Mouse (Mus musculus): Measurements from ENCODE around the gene Rab5b. TPM values are rescaled to one million over a fixed set of nuclear protein-coding genes. Genes with fewer than 3 reads are reported as not detected.
"Not testable (repeated sequence)": the region's sequence is repeated elsewhere in the genome, so short reads cannot be mapped to it uniquely, and the experiment has no call there.

Rab5b gene
- polyA plus RNA-seq, 1 experiment: 11.0 TPM

DNA sequence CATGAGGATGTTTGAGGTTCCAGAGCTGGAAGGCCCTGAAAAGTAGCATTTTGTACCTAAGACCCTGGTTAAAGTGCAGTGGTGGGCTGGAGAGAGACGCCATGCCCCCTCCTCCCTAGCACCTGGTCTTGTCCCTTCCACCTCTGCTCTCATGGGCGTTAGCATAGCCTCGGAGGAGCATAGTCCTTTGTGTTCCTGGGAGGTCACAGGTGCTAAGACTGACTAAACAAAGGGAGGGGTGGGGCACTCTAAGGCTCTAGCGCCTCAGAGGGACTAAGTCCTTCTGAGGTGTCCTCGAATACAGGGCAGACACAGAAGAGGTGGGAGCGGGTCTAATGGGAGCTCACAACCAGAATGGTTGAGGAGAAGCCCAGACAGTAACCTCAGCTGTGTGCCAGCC, 64.5 kb downstream of the Rab5b start:
- Histone ChIP-seq H3K9me3 (no peaks in the 10 kb centered on the region), H3K36me3 (replicated peaks; ENCODE audit: low read length) (no peaks in the 10 kb centered on the region), H3K27me3 (replicated peaks) (peaks cover 37% of the 10 kb centered on the region), H3K4me1 (peaks cover 14% of the 10 kb centered on the region), H3K4me3 (replicated peaks) (no peak overlapping the region)
- no peak for TF ChIP-seq GATA1 (IDR thresholded peaks at IDR 0.05; ENCODE audit: borderline replicate concordance, low read length)
- TF ChIP-seq FLI1 (IDR thresholded peaks at IDR 0.05; ENCODE audit: low read length): no peak

DNA sequence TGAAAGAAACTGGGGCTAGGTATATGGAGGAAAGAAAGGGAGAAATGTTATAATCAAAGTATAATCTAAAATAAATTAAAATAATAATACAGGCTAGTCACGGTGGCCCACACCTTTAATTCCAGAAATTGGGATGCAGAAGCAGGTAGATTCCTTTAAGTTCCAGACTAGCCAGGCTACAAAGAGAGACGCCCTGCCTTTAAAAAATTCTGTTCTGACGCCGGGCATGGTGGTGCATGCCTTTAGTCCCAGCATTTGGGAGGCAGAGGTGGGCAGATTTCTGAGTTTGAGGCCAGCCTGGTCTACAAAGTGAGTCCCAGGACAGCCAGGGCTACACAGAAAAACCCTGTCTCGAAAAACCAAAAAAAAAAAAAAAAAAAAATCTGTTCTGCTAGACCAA, 65.8 kb downstream of the Rab5b start:
- H3K4me1 ChIP-seq: peaks cover 17% of the 10 kb centered on the region
- H3K27me3 ChIP-seq (replicated peaks): peaks cover 25% of the 10 kb centered on the region
- not testable (repeated sequence) for H3K36me3 ChIP-seq (replicated peaks; ENCODE audit: low read length); H3K4me3 ChIP-seq (replicated peaks); H3K9me3 ChIP-seq

DNA sequence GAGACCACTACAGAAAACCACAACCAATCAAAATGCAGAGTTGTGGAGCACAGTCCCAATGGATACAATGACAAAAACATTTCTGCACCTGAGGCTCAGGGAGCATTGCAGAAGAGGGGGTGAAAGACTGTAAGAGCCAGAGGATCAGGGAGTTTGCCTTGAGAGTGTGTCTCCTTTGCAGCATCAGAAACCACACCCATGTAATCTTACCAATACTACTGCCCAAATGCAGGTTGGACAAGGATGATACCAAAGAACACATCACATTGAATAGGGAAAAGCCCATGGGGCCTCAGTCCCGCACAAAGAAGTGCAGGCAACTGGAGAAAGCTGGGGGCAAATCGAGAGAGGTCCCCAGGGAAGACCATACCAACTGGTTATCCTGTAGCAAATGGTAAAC, 66.3 kb downstream of the Rab5b start:
- H3K4me1 ChIP-seq: peaks cover 22% of the 10 kb centered on the region
- no peaks in the 10 kb centered on the region for H3K9me3 ChIP-seq
- H3K4me3 ChIP-seq (replicated peaks): no peak overlapping the region
- H3K27me3 ChIP-seq (replicated peaks): peaks cover 23% of the 10 kb centered on the region
- TF ChIP-seq FLI1 (IDR thresholded peaks at IDR 0.05; ENCODE audit: low read length) (no peak), GATA1 (IDR thresholded peaks at IDR 0.05; ENCODE audit: borderline replicate concordance, low read length) (no peak)
- H3K36me3 ChIP-seq (replicated peaks; ENCODE audit: low read length): peaks cover 8% of the 10 kb centered on the region

DNA sequence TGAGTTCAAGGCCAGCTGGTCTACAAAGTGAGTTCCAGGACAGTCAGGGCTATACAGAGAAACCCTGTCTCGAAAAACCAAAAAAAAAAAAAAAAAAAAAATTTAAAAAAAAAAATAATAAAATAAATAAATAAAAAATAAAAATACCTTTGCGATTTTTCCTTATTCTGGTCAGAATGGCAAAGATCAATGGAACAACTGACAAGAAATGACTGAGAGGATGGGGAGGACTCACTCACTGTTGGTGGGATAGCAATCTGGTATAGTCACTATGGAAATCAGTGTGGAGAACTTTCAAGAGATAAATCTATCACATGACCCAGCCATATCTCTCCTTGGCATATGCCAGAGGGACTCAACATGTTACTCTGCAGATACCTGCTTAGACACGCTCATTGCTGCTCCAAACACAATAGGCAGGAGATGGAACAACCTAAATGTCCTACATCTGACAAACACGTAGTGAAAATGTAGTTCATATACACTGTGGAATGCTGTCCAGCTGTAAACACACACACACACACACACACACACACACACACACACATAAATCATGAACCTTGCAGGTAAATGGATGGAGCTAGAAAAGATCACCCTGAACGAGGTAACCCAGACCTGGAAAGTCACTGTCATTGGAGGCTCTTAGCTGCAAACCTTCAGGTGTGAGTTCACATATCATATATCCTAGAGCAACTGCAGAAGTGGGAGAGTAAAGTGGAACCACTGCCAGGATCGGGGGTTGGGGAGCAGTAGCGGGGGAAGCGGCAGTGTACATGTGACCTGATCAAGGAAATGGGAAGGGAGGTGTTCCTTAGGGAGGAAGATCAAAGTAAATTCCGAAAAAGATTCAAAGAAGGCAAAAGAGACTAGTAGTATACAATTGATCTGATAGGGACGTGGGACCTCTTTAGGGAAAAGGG, 68.4 kb downstream of the Rab5b start:
- Histone ChIP-seq H3K27me3 (replicated peaks) (peaks cover 9% of the 10 kb centered on the region), H3K9me3 (no peaks in the 10 kb centered on the region), H3K4me3 (replicated peaks) (no peak overlapping the region), H3K36me3 (replicated peaks; ENCODE audit: low read length) (peaks cover 25% of the 10 kb centered on the region), H3K4me1 (peaks cover 22% of the 10 kb centered on the region)
- no peak for TF ChIP-seq GATA1 (IDR thresholded peaks at IDR 0.05; ENCODE audit: borderline replicate concordance, low read length)
- no peak for TF ChIP-seq FLI1 (IDR thresholded peaks at IDR 0.05; ENCODE audit: low read length)

Other genes starting within 250 kb of the Rab5b start
- 86.7 and 138 TPM in 2 replicates for gene Smarcc2, start 237.0 kb downstream of the Rab5b start, polyA plus RNA-seq (2012; ENCODE audit: insufficient read depth, low replicate concordance)
- 175 and 2,406 TPM in 2 replicates for gene Myl6, start 202.1 kb downstream of the Rab5b start, polyA plus RNA-seq (2012; ENCODE audit: insufficient read depth, low replicate concordance)
- gene Myl6b, start 197.6 kb downstream of the Rab5b start, polyA plus RNA-seq (2012; ENCODE audit: insufficient read depth, low replicate concordance): 9.5 and 15.9 TPM in 2 replicates
- 48.5 and 62.5 TPM in 2 replicates for gene Esyt1, start 170.4 kb downstream of the Rab5b start, polyA plus RNA-seq (2012; ENCODE audit: insufficient read depth, low replicate concordance)
- 21.5 and 24.2 TPM in 2 replicates for gene Zc3h10, start 148.5 kb downstream of the Rab5b start, polyA plus RNA-seq (2012; ENCODE audit: insufficient read depth, low replicate concordance)
- 1,477 and 10,817 TPM in 2 replicates for gene Rpl41, start 147.0 kb downstream of the Rab5b start, polyA plus RNA-seq (2012; ENCODE audit: insufficient read depth, low replicate concordance)
- 407 and 451 TPM in 2 replicates for gene Pa2g4, start 130.3 kb downstream of the Rab5b start, polyA plus RNA-seq (2012; ENCODE audit: insufficient read depth, low replicate concordance)
- gene Erbb3, start 106.6 kb downstream of the Rab5b start, polyA plus RNA-seq (2012; ENCODE audit: insufficient read depth, low replicate concordance): 0.08 TPM in 1 of 2 replicates, not detected in the other
- gene Rps26, start 69.5 kb downstream of the Rab5b start, polyA plus RNA-seq (2012; ENCODE audit: insufficient read depth, low replicate concordance): 3,363 and 5,964 TPM in 2 replicates
- gene Ikzf4, start 50.3 kb downstream of the Rab5b start, polyA plus RNA-seq (2012; ENCODE audit: insufficient read depth, low replicate concordance): 0.37 TPM in 1 of 2 replicates, not detected in the other
- gene Suox, start 22.2 kb downstream of the Rab5b start, polyA plus RNA-seq (2012; ENCODE audit: insufficient read depth, low replicate concordance): 0.36 TPM in 1 of 2 replicates, not detected in the other
- 0.20 TPM in 1 of 2 replicates, not detected in the other for gene Pmel, start 7.9 kb upstream of the Rab5b start, polyA plus RNA-seq (2012; ENCODE audit: insufficient read depth, low replicate concordance)
- 3.6 and 5.7 TPM in 2 replicates for gene Cdk2, start 8.8 kb upstream of the Rab5b start, polyA plus RNA-seq (2012; ENCODE audit: insufficient read depth, low replicate concordance)
- gene Dgka, start 48.6 kb upstream of the Rab5b start, polyA plus RNA-seq (2012; ENCODE audit: insufficient read depth, low replicate concordance): 2.8 and 4.7 TPM in 2 replicates
- 123 and 134 TPM in 2 replicates for gene Pym1, start 51.6 kb upstream of the Rab5b start, polyA plus RNA-seq (2012; ENCODE audit: insufficient read depth, low replicate concordance)
- 3.4 TPM in 1 of 2 replicates, not detected in the other for gene Mmp19, start 94.6 kb upstream of the Rab5b start, polyA plus RNA-seq (2012; ENCODE audit: insufficient read depth, low replicate concordance)
- 13.4 and 18.2 TPM in 2 replicates for gene Dnajc14, start 107.8 kb upstream of the Rab5b start, polyA plus RNA-seq (2012; ENCODE audit: insufficient read depth, low replicate concordance)
- 0.95 and 2.0 TPM in 2 replicates for gene Tmem198b, start 108.1 kb upstream of the Rab5b start, polyA plus RNA-seq (2012; ENCODE audit: insufficient read depth, low replicate concordance)
- 13.5 TPM in 1 of 2 replicates, not detected in the other for gene Sarnp, start 121.1 kb upstream of the Rab5b start, polyA plus RNA-seq (2012; ENCODE audit: insufficient read depth, low replicate concordance)
- gene Ormdl2, start 125.4 kb upstream of the Rab5b start, polyA plus RNA-seq (2012; ENCODE audit: insufficient read depth, low replicate concordance): 13.9 TPM in 1 of 2 replicates, not detected in the other
- gene Gdf11, start 195.5 kb upstream of the Rab5b start, polyA plus RNA-seq (2012; ENCODE audit: insufficient read depth, low replicate concordance): 0.18 TPM in 1 of 2 replicates, not detected in the other
- gene Cd63, start 204.7 kb upstream of the Rab5b start, polyA plus RNA-seq (2012; ENCODE audit: insufficient read depth, low replicate concordance): 17.7 and 57.2 TPM in 2 replicates
- 15.8 and 37.7 TPM in 2 replicates for gene Rdh5, start 226.6 kb upstream of the Rab5b start, polyA plus RNA-seq (2012; ENCODE audit: insufficient read depth, low replicate concordance)
- 56.5 and 587 TPM in 2 replicates for gene Bloc1s1, start 227.8 kb upstream of the Rab5b start, polyA plus RNA-seq (2012; ENCODE audit: insufficient read depth, low replicate concordance)
- 1.1 and 1.9 TPM in 2 replicates for gene Itga7, start 237.6 kb upstream of the Rab5b start, polyA plus RNA-seq (2012; ENCODE audit: insufficient read depth, low replicate concordance)

Data from megakaryocyte, embryonic 14.5 days (primary cell).